Mouse (Mus musculus) myocyte (in vitro differentiated cells): ENCODE results near the gene Padi2.

Experiments
- MAX ChIP-seq: IDR thresholded peaks from one replicate; pipeline ENCODE4 v1.6.1; 2011; ENCODE audit warnings: low read depth, mild to moderate bottlenecking, control low read depth
- MYOD1 ChIP-seq, 3 experiments: IDR thresholded peaks; one replicate each; pipeline ENCODE4 v1.6.1; 2011; ENCODE audit warnings: control low read depth in 2 of 3, low read depth in 2 of 3, mild to moderate bottlenecking in 2 of 3, moderate library complexity in 1 of 3; ENCODE audit not compliant: insufficient read length in 2 of 3, control insufficient read depth in 1 of 3
- MYOG ChIP-seq, 3 experiments: IDR thresholded peaks; one replicate each; pipeline ENCODE4 v1.6.1; 2011; ENCODE audit warnings: control low read depth in 2 of 3, low read depth in 2 of 3, mild to moderate bottlenecking in 2 of 3; ENCODE audit not compliant: insufficient read length in 2 of 3, control insufficient read depth in 1 of 3, insufficient read depth in 1 of 3
- POLR2A ChIP-seq: IDR thresholded peaks from one replicate; pipeline ENCODE4 v1.6.1; 2011; ENCODE audit warnings: low read depth, mild to moderate bottlenecking, control low read depth, moderate library complexity; ENCODE audit not compliant: insufficient read length
- TCF3 ChIP-seq: IDR thresholded peaks from one replicate; pipeline ENCODE4 v1.6.1; 2011; ENCODE audit warnings: low read depth, control low read depth; ENCODE audit not compliant: insufficient read length

DNA sequence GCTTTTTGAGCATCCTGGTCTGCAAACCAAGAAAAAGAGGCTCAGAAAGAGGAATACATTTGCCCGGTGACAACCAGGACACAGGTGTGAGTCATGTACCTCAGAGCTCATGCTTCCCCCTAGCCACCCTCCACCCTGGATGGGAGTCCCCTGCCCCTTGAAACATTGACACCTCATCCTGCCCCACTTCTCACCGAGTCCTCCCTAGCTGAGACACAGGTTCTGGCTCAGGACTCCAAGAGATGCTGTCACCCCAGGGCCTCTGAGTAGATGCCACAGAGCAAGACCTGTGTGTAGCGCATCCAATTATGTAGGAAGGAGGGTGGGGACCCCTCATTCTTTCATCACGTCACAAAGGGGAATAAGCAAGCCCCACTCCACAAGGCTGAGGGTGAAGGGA lies 3.4 kb downstream of the Padi2 start:
- TF ChIP-seq POLR2A = no peak
- no peak for TF ChIP-seq MAX
- no peak for TF ChIP-seq TCF3
- no peak for TF ChIP-seq MYOD1 (IDR thresholded peaks at IDR 0.05; ENCODE audit: control insufficient read depth in 1 of 3, insufficient read length in 2 of 3, low read depth in 2 of 3)
- no peak for TF ChIP-seq MYOG (IDR thresholded peaks at IDR 0.05; ENCODE audit: control insufficient read depth in 1 of 3, insufficient read depth in 1 of 3, insufficient read length in 2 of 3, low read depth in 2 of 3)
